Comparison of ENCODE assay signal across 9 mouse cellular contexts in genomic region chr13:51526480-51526879, GRCm38 (mm10). TPM values are rescaled to one million over a fixed set of nuclear protein-coding genes. Genes with fewer than 3 reads are reported as not detected.
DNase-seq lines count a peak whose midpoint lies in the region; ATAC-seq and TF ChIP-seq lines count a peak whose summit lies in the region.
"Had no signal": no experiment of that assay in that cellular context is flagged by ENCODE, and none has a peak within 500 bp of the region (broad histone marks: within the 10 kb centered on the region; RNA-seq: fewer than 3 reads in every experiment).

No protein-coding gene starts in this region.

- no peak overlapping the region for H3K27ac ChIP-seq in CH12.LX (ENCODE audit: insufficient read depth, low read depth)
- H3K27ac ChIP-seq in hindbrain, embryonic 13.5 days, result no peak overlapping the region
- H3K27ac ChIP-seq: limb, embryonic 12.5 days had no signal

- WGBS in hindbrain, embryonic 13.5 days, result 72% methylated on average over 7 of the region's 7 CpGs

- H3K9ac ChIP-seq in CH12.LX (ENCODE audit: insufficient read depth, low read depth), result no peak overlapping the region
- no peak overlapping the region for H3K9ac ChIP-seq in hindbrain, embryonic 13.5 days
- H3K9ac ChIP-seq: limb, embryonic 12.5 days had no signal

- no peaks in the 10 kb centered on the region for H3K9me3 ChIP-seq in CH12.LX (replicated peaks; ENCODE audit: low read length)
- H3K9me3 ChIP-seq in hindbrain, embryonic 13.5 days, result no peaks in the 10 kb centered on the region
- H3K9me3 ChIP-seq: limb, embryonic 12.5 days had no signal

- no peak for TF ChIP-seq RAD21 in CH12.LX (IDR thresholded peaks at IDR 0.05; ENCODE audit: low read depth, low read length)

- dilution Hi-C loops in CH12.LX (cut with MboI; ENCODE audit: extremely low pct_ligation_motif_present, extremely low pct_unique_long_range_greater_than_20kb, low sequenced_read_pairs), result no loop called here

- 0 out of 2 replicates have a peak, but pooled peaks have one; percentile 29 for ATAC-seq in common myeloid progenitor, adult 5-6 weeks (replicated peaks; ENCODE audit: low read depth, poor library complexity, severe bottlenecking)
- ATAC-seq in hindbrain, embryonic 13.5 days (ENCODE audit: low FRiP score), result no peak

- H3K27me3 ChIP-seq in CH12.LX (replicated peaks), result no peaks in the 10 kb centered on the region
- H3K27me3 ChIP-seq in hindbrain, embryonic 13.5 days, result no peaks in the 10 kb centered on the region
- H3K27me3 ChIP-seq: limb, embryonic 12.5 days had no signal

- no peak overlapping the region for H3K4me3 ChIP-seq in CH12.LX (replicated peaks in 1 of 3; ENCODE audit: low read depth in 2 of 3, low read length in 2 of 3, poor library complexity in 1 of 3)
- no peak overlapping the region for H3K4me3 ChIP-seq in hindbrain, embryonic 13.5 days
- H3K4me3 ChIP-seq: limb, embryonic 12.5 days had no signal

- no peak overlapping the region for H3K4me2 ChIP-seq in CH12.LX (ENCODE audit: insufficient read depth, low read depth, poor library complexity, severe bottlenecking)
- H3K4me2 ChIP-seq in hindbrain, embryonic 13.5 days, result no peak overlapping the region
- H3K4me2 ChIP-seq: limb, embryonic 12.5 days had no signal

- peak; percentile 6 for DNase-seq in gastrocnemius, adult 18-20 months (ENCODE audit: low spot score)
- DNase-seq in gastrocnemius, adult 8-10 months (ENCODE audit: low spot score in 2 of 2), result no peak
- no peak for DNase-seq in CH12.LX (ENCODE audit: extremely low read depth)
- DNase-seq in layer of hippocampus, postnatal 25 days (ENCODE audit: extremely low spot score in 1 of 2, low spot score in 1 of 2), result peak; percentile 11 to 34
- DNase-seq in telencephalon, adult 2 months (ENCODE audit: low read depth, low spot score), result peak; percentile 47
- no peak for DNase-seq in B cell, adult 2 months

- no peak for TF ChIP-seq EP300 in CH12.LX (IDR thresholded peaks at IDR 0.05; ENCODE audit: low read length)

- no peak for TF ChIP-seq POLR2A in CH12.LX (IDR thresholded peaks at IDR 0.05; ENCODE audit: low read depth, low read length)

- no peak for TF ChIP-seq CTCF in CH12.LX (conservative IDR thresholded peaks at IDR 0.05 in 1 of 2, IDR thresholded peaks at IDR 0.05 in 1 of 2; ENCODE audit: low read depth in 2 of 2, low read length in 2 of 2)

- no peaks in the 10 kb centered on the region for H3K79me2 ChIP-seq in CH12.LX (replicated peaks; ENCODE audit: control insufficient read depth, extremely low read depth, insufficient read depth, poor library complexity, severe bottlenecking)

- H3K4me1 ChIP-seq in CH12.LX (ENCODE audit: control insufficient read depth in 1 of 2, insufficient read depth in 2 of 2), result peaks cover 0 to 7% of the 10 kb centered on the region in 2 experiments; a peak in 1 of 4 replicates
- no peaks in the 10 kb centered on the region for H3K4me1 ChIP-seq in hindbrain, embryonic 13.5 days (replicated peaks)
- H3K4me1 ChIP-seq: limb, embryonic 12.5 days had no signal

- in situ Hi-C loops in CH12.LX (cut with MboI; ENCODE audit: low pct_ligation_motif_present, low pct_unique_long_range_greater_than_20kb, low sequenced_read_pairs), result no loop called here

- H3K36me3 ChIP-seq in CH12.LX (replicated peaks in 1 of 2; ENCODE audit: control insufficient read depth in 1 of 2, insufficient read depth in 1 of 2, low read length in 1 of 2), result no peaks in the 10 kb centered on the region
- H3K36me3 ChIP-seq in hindbrain, embryonic 13.5 days, result no peaks in the 10 kb centered on the region
- H3K36me3 ChIP-seq: limb, embryonic 12.5 days had no signal

TF ChIP-seq in CH12.LX, 34 proteins besides CTCF, POLR2A, EP300 and RAD21:
- TF ChIP-seq E2F4 (IDR thresholded peaks at IDR 0.05; ENCODE audit: insufficient replicate concordance, low read depth, low read length) (no peak), BHLHE40 (IDR thresholded peaks at IDR 0.05; ENCODE audit: low read depth, low read length) (peak; percentile 81)

RNA-seq across cellular contexts. Expression of gene Shc3, which starts 42.7 kb away (rescaled TPM):
- 1 to 10 TPM in 1 of 2 experiments, under 1 TPM in 1; 0.59 to 1.0 TPM for total RNA-seq in gastrocnemius, adult 18-20 months (2021)
- 1 to 10 TPM in 2 of 4 experiments, under 1 TPM in 2; 0.75 to 1.1 (median 1.0) TPM for total RNA-seq in gastrocnemius, adult 8-10 months (2022)
- total RNA-seq in CH12.LX (2012; rRNA removed) (not detected in 2 replicates), CH12.LX (2014; rRNA removed) (0.15 TPM in 1 of 2 replicates, not detected in the other)
- polyA plus RNA-seq in CH12.LX (2012; ENCODE audit: insufficient read length, low read depth), result 0.26 and 0.40 TPM in 2 replicates
- total RNA-seq in common myeloid progenitor, adult 5-6 weeks (2017), result not detected in 2 replicates
- 100 to 1,000 TPM; 113 to 143 TPM for total RNA-seq in layer of hippocampus, postnatal 25 days (2021)
- polyA plus RNA-seq in hindbrain, embryonic 13.5 days (2015; fragmentation: Nextera tagmentation; extraction: Ambion mirVana), result 4.1 and 4.2 TPM in 2 replicates

Comparison
In these comparisons a context has a peak if more than half of its experiments do, and no peak if none do; other contexts are left out.
1. DNase-seq: peak in gastrocnemius, adult 18-20 months (single experiment), layer of hippocampus, postnatal 25 days (2 of 2) and telencephalon, adult 2 months (single experiment); none in gastrocnemius, adult 8-10 months (0 of 2), CH12.LX (single experiment) and B cell, adult 2 months (0 of 2).
2. RNA of gene Shc3, which starts 42.7 kb away (total RNA-seq): 113 to 143 TPM in layer of hippocampus, postnatal 25 days; 0.75 to 1.1 TPM in gastrocnemius, adult 8-10 months, 0.59 to 1.0 TPM in gastrocnemius, adult 18-20 months, 0.15 TPM in CH12.LX and not detected in common myeloid progenitor, adult 5-6 weeks; every median in the first group is over 10 times any median in the second.